Mouse (Mus musculus) hindbrain, embryonic 14.5 days (tissue): ENCODE data around the gene Psg26. TPM values are rescaled to one million over a fixed set of nuclear protein-coding genes. Genes with fewer than 3 reads are reported as not detected.

ENCODE experiments used
- polyA plus RNA-seq: library from polyadenylated mRNA; unstranded; fragments of >200 nt; fragmentation: Nextera tagmentation; extraction: Ambion mirVana; gene quantifications from 2 replicates; pipeline ENCODE4 v1.2.1, GENCODE M21; 2014

Psg26 gene
- polyA plus RNA-seq, 1 experiment from 2014 or later: not detected

Other genes starting within 250 kb of the Psg26 start
- not detected in 2 replicates for gene Mill1, start 238.8 kb downstream of the Psg26 start, polyA plus RNA-seq
- gene Psg18, start 129.2 kb downstream of the Psg26 start, polyA plus RNA-seq: not detected in 2 replicates
- not detected in 2 replicates for gene Psg28, start 52.1 kb downstream of the Psg26 start, polyA plus RNA-seq
- gene Psg25, start 48.1 kb upstream of the Psg26 start, polyA plus RNA-seq: not detected in 2 replicates
- not detected in 2 replicates for gene Psg27, start 83.1 kb upstream of the Psg26 start, polyA plus RNA-seq
- not detected in 2 replicates for gene Psg23, start 132.3 kb upstream of the Psg26 start, polyA plus RNA-seq
- not detected in 2 replicates for gene Psg21, start 172.5 kb upstream of the Psg26 start, polyA plus RNA-seq
- gene Psg20, start 202.0 kb upstream of the Psg26 start, polyA plus RNA-seq: not detected in 2 replicates
- not detected in 2 replicates for gene Psg22, start 233.9 kb upstream of the Psg26 start, polyA plus RNA-seq